Mouse (Mus musculus) lung, postnatal 4 days (tissue): ENCODE data around the gene Appl1.

ENCODE experiments used
- DNase-seq, 2 experiments: peaks; one replicate each; pipeline ENCODE4 v3.0.0; 2021

The Appl1 gene

GRCm38 (mm10) chr14:26971106-26971789 lies at the start of gene Appl1:
Gene Appl1 (minus strand): TSS chr14:26971232.
- no peak for DNase-seq

GRCm38 (mm10) chr14:27019850-27020249 lies 48.8 kb upstream of the Appl1 start:
- peak in 1 of 2 experiments; percentile 34 for DNase-seq

- no peak for DNase-seq
Observed at GRCm38 (mm10) chr14:27017936-27018335, 46.9 kb upstream of the Appl1 start.

- DNase-seq, result no peak
Observed at GRCm38 (mm10) chr14:27013658-27014057, 42.6 kb upstream of the Appl1 start.

GRCm38 (mm10) chr14:27011561-27011960 lies 40.5 kb upstream of the Appl1 start:
- DNase-seq, result no peak

- no peak for DNase-seq
Observed at GRCm38 (mm10) chr14:27005937-27006336, 34.9 kb upstream of the Appl1 start.

- peak; percentile 10 to 38 for DNase-seq
Observed at GRCm38 (mm10) chr14:27004906-27005305, 33.9 kb upstream of the Appl1 start.

- no peak for DNase-seq
Observed at GRCm38 (mm10) chr14:27000386-27000785, 29.4 kb upstream of the Appl1 start.

- no peak for DNase-seq
Observed at GRCm38 (mm10) chr14:26996257-26996656, 25.2 kb upstream of the Appl1 start.

- peak; percentile 54 to 65 for DNase-seq
Observed at GRCm38 (mm10) chr14:26994211-26994741, 23.2 kb upstream of the Appl1 start, which contains the start of gene Hesx1. Gene Hesx1 (plus strand): TSS chr14:26994416.

- DNase-seq, result no peak
Observed at GRCm38 (mm10) chr14:26993427-26993826, 22.4 kb upstream of the Appl1 start.

- DNase-seq, result no peak
Observed at GRCm38 (mm10) chr14:26991622-26992021, 20.6 kb upstream of the Appl1 start.

GRCm38 (mm10) chr14:26988694-26989093 lies 17.7 kb upstream of the Appl1 start:
- no peak for DNase-seq

- DNase-seq, result no peak
Observed at GRCm38 (mm10) chr14:26982150-26982530, 11.1 kb upstream of the Appl1 start.

- DNase-seq, result no peak
Observed at GRCm38 (mm10) chr14:26981494-26982149, 10.6 kb upstream of the Appl1 start.

- DNase-seq, result no peak
Observed at GRCm38 (mm10) chr14:26981021-26981420, 10.0 kb upstream of the Appl1 start.

- DNase-seq, result no peak
Observed at GRCm38 (mm10) chr14:26979808-26980207, 8.8 kb upstream of the Appl1 start.

- DNase-seq, result no peak
Observed at GRCm38 (mm10) chr14:26977500-26977899, 6.5 kb upstream of the Appl1 start.

GRCm38 (mm10) chr14:26976212-26976611 lies 5.2 kb upstream of the Appl1 start:
- DNase-seq, result no peak

- no peak for DNase-seq
Observed at GRCm38 (mm10) chr14:26975490-26975889, 4.5 kb upstream of the Appl1 start.

- no peak for DNase-seq
Observed at GRCm38 (mm10) chr14:26973089-26973488, 2.1 kb upstream of the Appl1 start.

- DNase-seq, result peak; percentile 96 to 98
Observed at GRCm38 (mm10) chr14:26970439-26970932, 546 bp downstream of the Appl1 start.

- DNase-seq, result no peak
Observed at GRCm38 (mm10) chr14:26969856-26970407, 1.1 kb downstream of the Appl1 start.

- DNase-seq, result no peak
Observed at GRCm38 (mm10) chr14:26969164-26969563, 1.9 kb downstream of the Appl1 start.
